Mouse (Mus musculus) liver, postnatal 0 days (tissue): ENCODE results near the gene Espn. TPM values are rescaled to one million over a fixed set of nuclear protein-coding genes. Genes with fewer than 3 reads are reported as not detected.

ENCODE experiments used
- ATAC-seq: fragments of 200-750 bp; cut with Nextera tagmentation; 2 replicates; pipeline ENCODE4 v1.8.0; 2017; ENCODE audit warnings: mild to moderate bottlenecking, moderate library complexity
- DNase-seq: peaks from one replicate; pipeline ENCODE4 v3.0.0-alpha.2; 2016
- H3K27ac ChIP-seq: fragments of 300-500 bp; sonication (generic); 2 replicates; pipeline ENCODE4 v1.5.1; 2014; ENCODE audit warnings: antibody characterized with exemption, moderate library complexity, mild to moderate bottlenecking, low read depth
- H3K27me3 ChIP-seq: fragments of 300-500 bp; sonication (generic); 2 replicates; pipeline ENCODE4 v1.6.1; 2014; ENCODE audit warnings: low read length, control low read depth, mixed read lengths; ENCODE audit not compliant: insufficient read depth
- H3K36me3 ChIP-seq: fragments of 300-500 bp; sonication (generic); replicated peaks from 2 replicates; pipeline ENCODE4 v1.6.1; 2014; ENCODE audit warnings: mild to moderate bottlenecking, control low read depth, low read length, moderate library complexity, mixed read lengths; ENCODE audit not compliant: insufficient read depth
- H3K4me1 ChIP-seq: fragments of 300-500 bp; sonication (generic); 2 replicates; pipeline ENCODE4 v1.6.1; 2014; ENCODE audit warnings: antibody characterized with exemption, mild to moderate bottlenecking, control low read depth; ENCODE audit not compliant: insufficient read depth
- H3K4me2 ChIP-seq: fragments of 300-500 bp; sonication (generic); 2 replicates; pipeline ENCODE4 v1.6.1; 2014; ENCODE audit warnings: low read depth, mild to moderate bottlenecking, low read length, moderate library complexity, mixed read lengths
- H3K4me3 ChIP-seq: fragments of 300-500 bp; sonication (generic); 2 replicates; pipeline ENCODE4 v1.5.1; 2014; ENCODE audit warnings: low read depth, low read length
- H3K9ac ChIP-seq: fragments of 300-500 bp; sonication (generic); replicated peaks from 2 replicates; pipeline ENCODE4 v1.6.1; 2014; ENCODE audit warnings: mild to moderate bottlenecking, moderate library complexity
- H3K9me3 ChIP-seq: fragments of 300-500 bp; sonication (generic); 2 replicates; pipeline ENCODE4 v1.6.1; 2016; ENCODE audit warnings: mild to moderate bottlenecking, control low read depth, low read length, mixed read lengths
- CTCF ChIP-seq: sonication (generic); IDR thresholded peaks from 2 replicates; pipeline ENCODE4 v1.5.1; 2016; ENCODE audit warnings: antibody characterized with exemption, low read depth
- EP300 ChIP-seq: IDR thresholded peaks from 2 replicates; pipeline ENCODE4 v1.6.1; 2016; ENCODE audit warnings: antibody characterized with exemption, low read depth, mild to moderate bottlenecking
- WGBS: fragments of 180-500 bp; shearing (Covaris S2); extraction: QIAGEN DNeasy Blood & Tissue Kit; methylation state at CpG from one replicate; pipeline ENCODE4 v1.1.7; 2014; ENCODE audit not compliant: insufficient replicate concordance; 5-methylcytosine and 5-hydroxymethylcytosine counted together
- polyA plus RNA-seq: library from polyadenylated mRNA; unstranded; fragments of >200 nt; fragmentation: Nextera tagmentation; extraction: Ambion mirVana; gene quantifications from 2 replicates; pipeline ENCODE4 v1.2.1, GENCODE M21; 2015

The Espn gene
- polyA plus RNA-seq, 1 experiment from 2014 or later, result 1.8 TPM

DNA sequence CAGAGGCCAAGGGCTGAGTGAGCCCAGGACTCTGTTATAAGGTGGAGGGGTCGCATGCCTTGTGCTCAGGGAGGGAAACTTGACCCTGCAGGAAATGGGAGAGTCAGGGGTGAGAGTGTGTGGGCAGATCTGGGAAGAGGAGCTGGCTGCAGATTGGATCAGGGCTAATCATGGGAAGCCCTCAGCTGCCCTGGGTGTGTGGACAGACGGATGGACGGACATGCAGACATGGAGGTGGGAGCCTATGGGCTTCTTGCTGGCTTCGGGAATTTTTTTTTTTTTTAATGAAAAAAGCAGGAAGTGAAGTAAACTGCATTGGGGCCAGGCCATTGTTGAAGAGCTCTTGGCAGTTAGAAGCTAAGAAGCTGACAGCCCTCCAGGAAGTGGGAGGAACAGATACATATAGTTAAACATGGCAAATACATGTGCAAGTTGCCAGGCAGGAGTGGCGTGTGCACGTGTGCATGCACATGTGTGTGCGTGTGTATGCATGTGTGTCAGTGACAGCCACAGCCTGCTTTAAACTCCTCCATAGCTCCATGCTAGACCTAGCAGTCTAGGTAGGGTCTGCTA is 51.0 kb downstream of the Espn start:
- Histone ChIP-seq H3K4me3 (no peak overlapping the region), H3K27ac (no peak overlapping the region; the same call in 1 of the 2 replicates), H3K4me1 (peaks cover 10% of the 10 kb centered on the region; the same call in 1 of the 2 replicates), H3K4me2 (no peak overlapping the region), H3K9ac (no peak overlapping the region), H3K36me3 (peaks cover 7% of the 10 kb centered on the region), H3K27me3 (no peaks in the 10 kb centered on the region), H3K9me3 (no peaks in the 10 kb centered on the region)
- ATAC-seq (no peak), DNase-seq (no peak)
- TF ChIP-seq EP300, result no peak
- no peak for TF ChIP-seq CTCF
- 48% methylated on average over 7 of the region's 7 CpGs for WGBS

DNA sequence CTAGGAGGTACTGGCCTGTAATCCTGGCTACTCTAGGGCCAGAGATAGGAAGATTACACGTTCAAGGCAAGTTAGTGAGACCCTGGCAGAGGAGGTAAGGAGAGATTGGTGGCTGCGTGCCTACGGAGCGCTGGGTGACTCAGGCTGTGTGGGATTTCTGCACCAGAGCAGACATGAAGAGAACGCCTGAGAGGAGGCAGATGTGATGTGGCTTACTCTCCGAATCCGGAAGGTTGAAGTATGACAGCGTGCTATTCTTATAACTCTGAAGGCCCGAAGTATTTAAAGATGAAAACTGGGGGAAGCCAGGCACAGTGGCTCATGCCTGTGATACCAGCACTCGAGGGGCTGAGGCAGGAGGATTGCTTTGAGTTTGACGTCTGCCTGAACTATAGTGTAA is 51.6 kb downstream of the Espn start:
- no peak for ATAC-seq
- Histone ChIP-seq H3K36me3 (peaks cover 6% of the 10 kb centered on the region), H3K4me2 (no peak overlapping the region), H3K4me1 (peaks cover 14% of the 10 kb centered on the region), H3K4me3 (no peak overlapping the region), H3K27ac (no peak overlapping the region; the same call in 1 of the 2 replicates), H3K27me3 (no peaks in the 10 kb centered on the region), H3K9me3 (no peaks in the 10 kb centered on the region), H3K9ac (no peak overlapping the region)
- no peak for DNase-seq
- 63% methylated on average over 11 of the region's 11 CpGs for WGBS
- TF ChIP-seq CTCF (no peak), EP300 (no peak)

DNA sequence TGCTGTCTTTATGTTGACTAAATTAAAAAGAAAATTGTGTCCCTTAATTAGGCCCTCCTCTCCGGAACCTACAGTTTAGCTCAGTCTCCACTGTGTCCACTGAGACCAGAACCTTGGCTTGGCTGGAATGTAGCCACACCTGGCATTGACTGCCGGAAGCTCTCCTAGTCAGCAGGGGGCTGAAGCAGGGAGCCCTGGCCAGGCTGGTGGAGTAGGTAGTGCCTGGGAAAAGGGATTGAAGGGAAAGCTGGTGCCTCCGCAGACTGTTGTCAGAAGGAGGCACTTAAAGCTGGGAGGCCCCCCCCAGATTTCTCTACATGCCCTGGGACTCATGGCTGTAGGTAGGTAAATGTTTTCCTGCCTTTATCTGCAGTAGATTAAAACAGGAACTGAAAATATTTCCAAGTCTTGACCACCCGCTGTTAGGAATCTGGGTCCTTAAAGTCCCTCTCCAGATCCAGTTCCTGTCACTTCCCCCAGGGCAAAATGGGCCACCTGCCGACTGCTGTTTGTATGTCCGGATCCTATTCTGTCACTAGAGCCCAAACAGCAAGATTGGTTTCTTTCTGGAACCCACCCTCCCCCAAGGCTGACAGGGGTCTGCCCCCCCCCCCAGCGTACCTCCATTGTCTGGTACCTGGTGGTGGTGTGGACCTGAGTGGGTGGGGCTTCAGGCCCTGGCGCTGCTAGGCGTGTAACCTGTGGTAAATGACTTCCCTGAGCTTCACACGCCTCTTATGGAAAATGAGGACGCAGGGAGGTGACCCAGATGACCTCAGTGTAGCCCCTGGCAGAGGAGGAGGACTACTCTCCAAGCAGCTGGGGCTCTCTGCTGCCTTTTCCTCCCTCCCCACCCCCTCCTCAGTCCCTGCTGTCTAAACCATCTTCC is 54.0 kb downstream of the Espn start:
- no peak overlapping the region for H3K9ac ChIP-seq
- no peak for ATAC-seq
- H3K27ac ChIP-seq, result no peak overlapping the region
- H3K27me3 ChIP-seq, result no peaks in the 10 kb centered on the region
- WGBS, result 65% methylated on average over 11 of the region's 11 CpGs
- TF ChIP-seq CTCF, result no peak
- TF ChIP-seq EP300, result no peak
- no peak overlapping the region for H3K4me2 ChIP-seq
- no peak overlapping the region for H3K4me3 ChIP-seq
- DNase-seq, result no peak
- no peaks in the 10 kb centered on the region for H3K9me3 ChIP-seq
- peaks cover 18% of the 10 kb centered on the region for H3K4me1 ChIP-seq
- no peaks in the 10 kb centered on the region; the same call in 1 of the 2 replicates for H3K36me3 ChIP-seq

DNA sequence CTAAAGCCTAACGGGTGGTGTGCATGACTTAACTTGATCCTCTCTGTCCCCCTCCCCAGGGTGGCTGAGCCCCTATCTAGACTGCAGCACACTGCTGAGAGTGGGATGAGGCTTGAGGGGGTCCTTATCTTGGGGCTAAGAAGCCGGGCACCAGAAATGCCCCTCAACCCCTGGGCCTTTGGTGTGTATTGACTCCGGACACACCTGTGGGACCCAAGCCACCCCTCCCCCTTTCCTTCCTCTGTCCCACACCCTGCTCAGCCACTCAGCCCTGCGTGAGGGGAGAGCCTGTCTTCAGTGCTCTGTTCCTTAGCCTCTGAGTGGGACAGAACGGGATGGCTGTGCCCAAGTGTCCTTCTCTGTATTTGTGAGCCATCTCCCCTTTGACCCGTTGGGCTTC is 55.2 kb downstream of the Espn start:
- H3K36me3 ChIP-seq, result no peaks in the 10 kb centered on the region
- peaks cover 28% of the 10 kb centered on the region for H3K4me1 ChIP-seq
- H3K9me3 ChIP-seq, result no peaks in the 10 kb centered on the region
- H3K27ac ChIP-seq, result peak overlapping the region; percentile 55; the same call in 1 of the 2 replicates
- 44% methylated on average over 6 of the region's 6 CpGs for WGBS
- ATAC-seq (no peak), DNase-seq (no peak)
- H3K9ac ChIP-seq, result peak overlapping the region; percentile 30; the same call in 1 of the 2 replicates
- H3K4me2 ChIP-seq, result peak overlapping the region; percentile 58
- no peak for TF ChIP-seq EP300
- TF ChIP-seq CTCF, result no peak
- no peaks in the 10 kb centered on the region for H3K27me3 ChIP-seq
- H3K4me3 ChIP-seq, result peak overlapping the region; percentile 19

DNA sequence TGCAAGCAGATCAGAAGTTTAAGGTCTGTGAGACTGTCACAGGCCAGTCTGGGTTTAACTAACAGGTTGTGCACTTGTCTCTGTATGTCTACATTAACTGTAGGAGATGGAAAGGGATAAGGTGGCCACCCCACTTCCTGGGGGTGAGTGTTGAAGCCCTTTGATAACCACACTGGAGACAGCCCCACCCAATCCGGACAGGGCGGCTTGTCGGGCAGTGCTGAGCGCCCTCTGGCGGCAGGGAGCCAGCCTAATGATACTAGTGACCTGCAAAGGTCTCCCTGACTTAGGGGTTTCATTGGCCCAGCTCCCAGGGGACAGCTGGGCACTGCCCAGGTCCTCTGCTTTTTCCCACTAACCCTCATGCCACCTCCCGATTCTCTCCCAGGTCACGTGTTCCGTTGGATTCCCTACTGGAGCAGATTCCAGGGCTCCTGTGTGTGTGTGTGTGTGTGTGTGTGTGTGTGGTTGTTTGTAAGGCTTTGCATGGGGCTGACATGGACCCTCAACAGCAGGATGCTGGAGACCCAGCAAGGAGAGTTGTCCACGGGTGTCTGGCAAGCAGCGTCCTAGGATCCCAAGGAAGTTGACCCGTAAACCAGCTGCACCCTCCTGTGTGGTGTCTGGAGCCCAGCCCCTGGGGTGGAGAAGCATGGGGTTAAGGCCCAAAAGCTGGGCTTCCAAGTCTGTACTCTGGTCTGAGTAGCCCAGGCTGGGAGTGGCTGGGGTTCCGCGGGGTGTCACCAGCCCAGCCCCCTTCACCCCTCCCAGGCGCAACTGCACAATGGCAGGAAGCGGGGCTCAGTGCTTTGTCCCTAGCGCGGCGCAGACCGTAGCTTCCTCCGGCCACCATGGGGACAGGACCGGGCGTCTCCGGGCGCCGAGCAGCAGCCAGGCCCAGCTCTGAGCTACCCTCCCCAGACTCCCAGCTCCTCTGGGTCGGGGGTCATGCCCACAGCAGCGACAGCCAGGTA is 55.9 kb downstream of the Espn start:
- peak overlapping the region; percentile 58 for H3K4me2 ChIP-seq
- H3K36me3 ChIP-seq, result no peaks in the 10 kb centered on the region
- no peaks in the 10 kb centered on the region for H3K9me3 ChIP-seq
- DNase-seq (peak; percentile 91), ATAC-seq (peak; percentile 71)
- H3K4me1 ChIP-seq, result peaks cover 25% of the 10 kb centered on the region
- peak overlapping the region; percentile 30; the same call in 1 of the 2 replicates for H3K9ac ChIP-seq
- TF ChIP-seq CTCF (peak; percentile 95), EP300 (no peak)
- no peaks in the 10 kb centered on the region for H3K27me3 ChIP-seq
- peak overlapping the region; percentile 55 for H3K27ac ChIP-seq
- 28% methylated on average over 27 of the region's 27 CpGs for WGBS
- H3K4me3 ChIP-seq, result peak overlapping the region; percentile 19
